In the genomic region with DNA sequence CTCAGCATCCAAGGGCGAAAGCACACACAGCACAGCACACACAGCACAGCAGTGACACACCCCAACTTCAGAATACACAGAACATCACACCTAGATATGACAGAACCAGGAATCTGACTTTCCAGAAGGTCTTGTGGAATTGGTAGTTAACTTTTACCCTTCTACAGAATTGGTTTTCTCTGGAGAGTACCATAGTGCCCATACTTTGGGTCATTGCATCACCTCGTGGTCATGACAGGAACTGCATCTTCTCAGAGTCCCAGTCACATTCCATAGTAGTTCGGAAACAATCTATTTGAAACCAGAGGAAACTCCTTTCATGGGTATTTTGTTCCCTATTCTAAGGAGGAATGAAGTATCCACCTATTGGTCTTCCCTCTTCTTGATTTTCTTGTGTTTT, we compare ENCODE assay signal across 8 mouse cellular contexts.
DNase-seq lines count a peak whose midpoint lies in the region; ATAC-seq and TF ChIP-seq lines count a peak whose summit lies in the region.

No protein-coding gene starts in this region.

- peak; percentile 81 for ATAC-seq in forebrain, embryonic 13.5 days
- ATAC-seq in hindbrain, postnatal 0 days: peak; percentile 67
- ATAC-seq in midbrain, embryonic 12.5 days (ENCODE audit: low FRiP score, low read depth): peak; percentile 63; the same call in 1 of the 2 replicates

- peaks cover 4% of the 10 kb centered on the region; the same call in 1 of the 2 replicates for H3K4me1 ChIP-seq in forebrain, embryonic 13.5 days
- H3K4me1 ChIP-seq in hindbrain, postnatal 0 days (ENCODE audit: insufficient read depth, low read length): no peaks in the 10 kb centered on the region
- H3K4me1 ChIP-seq in midbrain, embryonic 12.5 days: peaks cover 3% of the 10 kb centered on the region; the same call in 1 of the 2 replicates

- H3K9ac ChIP-seq in forebrain, embryonic 13.5 days: no peak overlapping the region
- no peak overlapping the region for H3K9ac ChIP-seq in hindbrain, postnatal 0 days (replicated peaks; ENCODE audit: low read length)
- H3K9ac ChIP-seq in midbrain, embryonic 12.5 days (replicated peaks): no peak overlapping the region

- no peaks in the 10 kb centered on the region for H3K9me3 ChIP-seq in forebrain, embryonic 13.5 days (replicated peaks)
- no peaks in the 10 kb centered on the region for H3K9me3 ChIP-seq in hindbrain, postnatal 0 days (ENCODE audit: low read length)
- H3K9me3 ChIP-seq in midbrain, embryonic 12.5 days: no peaks in the 10 kb centered on the region

- intact Hi-C loops in left cerebral cortex, postnatal 10 days (cut with DNase I): loop anchor here (5.0 to 10.0 kb wide), 3 partner anchors 64 to 399 kb away; no protein-coding TSS in a partner anchor

- H3K27ac ChIP-seq in forebrain, embryonic 13.5 days: no peak overlapping the region
- H3K27ac ChIP-seq in hindbrain, postnatal 0 days: no peak overlapping the region
- H3K27ac ChIP-seq in midbrain, embryonic 12.5 days (replicated peaks): no peak overlapping the region

- WGBS in forebrain, embryonic 13.5 days: 42% methylated on average over 3 of the region's 3 CpGs
- 45% methylated on average over 3 of the region's 3 CpGs for WGBS in hindbrain, postnatal 0 days
- 42% methylated on average over 3 of the region's 3 CpGs for WGBS in midbrain, embryonic 12.5 days

- 0 out of 2 replicates have a peak, but pooled peaks cover 3% of the 10 kb centered on the region for H3K36me3 ChIP-seq in forebrain, embryonic 13.5 days (ENCODE audit: poor library complexity, severe bottlenecking)
- no peaks in the 10 kb centered on the region for H3K36me3 ChIP-seq in hindbrain, postnatal 0 days (ENCODE audit: insufficient read depth, low read length)
- 0 out of 2 replicates have a peak, but pooled peaks cover 3% of the 10 kb centered on the region for H3K36me3 ChIP-seq in midbrain, embryonic 12.5 days

- no peak overlapping the region for H3K4me3 ChIP-seq in forebrain, embryonic 13.5 days
- H3K4me3 ChIP-seq in hindbrain, postnatal 0 days (ENCODE audit: low read length): no peak overlapping the region
- H3K4me3 ChIP-seq in midbrain, embryonic 12.5 days: no peak overlapping the region

- H3K27me3 ChIP-seq in forebrain, embryonic 13.5 days: no peaks in the 10 kb centered on the region
- H3K27me3 ChIP-seq in hindbrain, postnatal 0 days (ENCODE audit: insufficient read depth, low read length): no peaks in the 10 kb centered on the region
- no peaks in the 10 kb centered on the region for H3K27me3 ChIP-seq in midbrain, embryonic 12.5 days

- TF ChIP-seq CTCF in hindbrain, postnatal 0 days (IDR thresholded peaks at IDR 0.05; ENCODE audit: low read depth): peak; percentile 92

- DNase-seq in ovary, postnatal 36 days (ENCODE audit: low spot score): peak; percentile 33
- DNase-seq in ovary, adult 18-20 months (ENCODE audit: low spot score): no peak
- peak; percentile 67 for DNase-seq in adrenal gland, postnatal 14 days
- DNase-seq in hindbrain, postnatal 0 days (ENCODE audit: low spot score): peak; percentile 74
- peak; percentile 52 to 57 for DNase-seq in left cerebral cortex, postnatal 10 days (ENCODE audit: extremely low spot score in 1 of 2, low spot score in 2 of 2)
- DNase-seq in thymus, postnatal 0 days (ENCODE audit: low spot score): peak; percentile 60

- H3K4me2 ChIP-seq in forebrain, embryonic 13.5 days: no peak overlapping the region
- H3K4me2 ChIP-seq in hindbrain, postnatal 0 days (ENCODE audit: low read depth, low read length): no peak overlapping the region
- H3K4me2 ChIP-seq in midbrain, embryonic 12.5 days (replicated peaks): no peak overlapping the region
